Mouse (Mus musculus) thymus, adult 2 months (tissue): ENCODE measurements around the gene Rhox7a. TPM values are rescaled to one million over a fixed set of nuclear protein-coding genes. Genes with fewer than 3 reads are reported as not detected.
"Not testable (repeated sequence)": the region's sequence is repeated elsewhere in the genome, so short reads cannot be mapped to it uniquely, and the experiment has no call there.

ENCODE experiments used
- DNase-seq: peaks from one replicate; pipeline ENCODE4 v3.0.0; 2021
- H3K27ac ChIP-seq: fragments of 200-500 bp; 2 replicates; pipeline ENCODE4 v1.5.1; 2012; ENCODE audit warnings: low read length, control low read depth; ENCODE audit not compliant: control insufficient read depth, insufficient read depth
- H3K27me3 ChIP-seq: fragments of 200-500 bp; 2 replicates; pipeline ENCODE4 v1.6.1; 2012; ENCODE audit warnings: mild to moderate bottlenecking, low read length, moderate library complexity, mixed read lengths; ENCODE audit not compliant: control insufficient read depth, insufficient read depth
- H3K36me3 ChIP-seq: fragments of 200-500 bp; 2 replicates; pipeline ENCODE4 v1.6.1; 2012; ENCODE audit warnings: mild to moderate bottlenecking, low read length, moderate library complexity; ENCODE audit not compliant: control insufficient read depth, insufficient read depth
- H3K4me1 ChIP-seq: fragments of 200-500 bp; replicated peaks from 2 replicates; pipeline ENCODE4 v1.6.1; 2012; ENCODE audit warnings: low read length; ENCODE audit not compliant: control insufficient read depth, insufficient read depth
- H3K4me3 ChIP-seq: fragments of 200-500 bp; 2 replicates; pipeline ENCODE4 v1.5.1; 2012; ENCODE audit warnings: mild to moderate bottlenecking, low read length, control low read depth, moderate library complexity; ENCODE audit not compliant: control insufficient read depth, insufficient read depth
- CTCF ChIP-seq: fragments of 200-500 bp; IDR thresholded peaks from 2 replicates; pipeline ENCODE4 v1.5.1; 2012; ENCODE audit warnings: mild to moderate bottlenecking, control low read depth, low read length, moderate library complexity, borderline replicate concordance; ENCODE audit not compliant: control insufficient read depth, poor library complexity, insufficient read depth; ENCODE audit errors: extremely low read depth
- POLR2A ChIP-seq: fragments of 200-500 bp; IDR thresholded peaks from 2 replicates; pipeline ENCODE4 v1.6.1; 2012; ENCODE audit warnings: mild to moderate bottlenecking, low read length, control low read depth, moderate library complexity; ENCODE audit not compliant: control insufficient read depth, poor library complexity, insufficient read depth; ENCODE audit errors: extremely low read depth
- WGBS: fragments of 180-500 bp; shearing (Covaris S2); methylation state at CpG from one replicate; pipeline ENCODE4 v1.1.7; 2018; 5-methylcytosine and 5-hydroxymethylcytosine counted together
- polyA plus RNA-seq: library from polyadenylated mRNA; depleted of rRNA; stranded (reverse); fragments of >200 nt; gene quantifications from 2 replicates; pipeline ENCODE4 v1.2.3, GENCODE M21; 2012; rRNA removed

Rhox7a gene
- polyA plus RNA-seq = not detected in 2 replicates

DNA sequence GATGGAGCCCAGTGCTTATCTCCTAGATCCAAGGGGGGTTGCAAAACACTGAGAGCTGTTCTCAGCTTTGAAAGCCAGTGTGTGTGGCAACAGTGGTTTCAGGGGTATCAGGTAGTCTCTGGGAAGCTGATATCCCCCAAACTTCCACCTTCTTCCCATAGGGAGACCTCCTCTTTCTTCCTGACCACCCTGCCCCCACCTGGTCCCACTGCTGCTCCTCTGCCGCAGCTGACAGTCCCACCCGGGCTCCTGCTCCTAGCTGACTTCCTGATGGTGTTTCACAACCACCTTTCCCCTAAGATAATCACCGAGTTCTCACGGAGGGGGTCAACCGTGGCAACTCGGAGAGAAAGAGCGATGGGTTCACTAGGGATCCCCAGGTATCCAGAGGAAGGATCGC is at the start of gene Rhox7a:
Rhox7a (plus strand) TSS at position 301 of the 400 bp plus-strand sequence.
- not testable (repeated sequence) for H3K36me3 ChIP-seq, H3K27me3 ChIP-seq, H3K4me3 ChIP-seq, DNase-seq, H3K4me1 ChIP-seq, H3K27ac ChIP-seq
- 75% methylated on average over 8 of the region's 8 CpGs for WGBS

DNA sequence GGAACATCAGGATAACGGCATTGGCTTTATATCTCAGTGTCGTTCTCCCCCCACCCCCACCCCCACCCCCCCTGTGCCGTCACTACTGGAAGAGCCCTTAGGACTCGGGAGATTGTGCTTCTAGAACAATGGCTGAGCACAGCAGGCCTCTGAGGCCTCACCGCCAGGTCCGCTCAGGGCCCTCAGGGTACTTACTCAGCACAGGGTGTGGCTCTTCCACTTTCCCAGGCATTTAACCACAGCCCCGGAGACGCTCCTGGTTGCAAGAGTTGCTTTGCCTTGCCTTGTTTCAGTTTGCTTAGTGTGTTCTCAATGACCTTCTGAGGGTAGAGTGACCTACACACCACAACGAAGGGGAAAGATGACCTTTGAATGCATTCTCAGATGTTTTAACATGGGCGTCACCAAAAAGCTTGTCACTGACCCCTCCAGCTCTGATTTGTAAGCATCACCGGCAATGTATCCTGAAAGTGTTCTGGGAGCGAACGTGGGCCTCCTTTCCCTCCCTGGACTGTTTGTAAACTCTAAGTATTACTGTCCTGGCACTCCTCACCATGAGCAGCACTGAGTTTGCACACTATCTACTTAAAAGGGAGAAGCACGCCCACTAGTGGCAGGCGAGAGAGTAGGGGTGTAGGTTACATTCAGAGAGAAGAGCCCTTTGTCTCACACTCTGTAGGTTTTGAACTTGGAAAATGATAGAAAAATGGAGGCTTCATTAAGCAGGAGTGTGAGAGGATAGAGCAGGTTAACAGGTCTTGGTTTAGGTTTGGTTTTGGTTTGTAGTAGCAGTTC is 24.0 kb upstream of the Rhox7a start:
- no peaks in the 10 kb centered on the region for H3K27me3 ChIP-seq
- WGBS = 80% methylated on average over 15 of the region's 15 CpGs
- no peak for DNase-seq
- TF ChIP-seq CTCF (no peak), POLR2A (no peak)
- H3K36me3 ChIP-seq = no peaks in the 10 kb centered on the region
- no peak overlapping the region for H3K27ac ChIP-seq
- no peaks in the 10 kb centered on the region for H3K4me1 ChIP-seq
- no peak overlapping the region for H3K4me3 ChIP-seq

DNA sequence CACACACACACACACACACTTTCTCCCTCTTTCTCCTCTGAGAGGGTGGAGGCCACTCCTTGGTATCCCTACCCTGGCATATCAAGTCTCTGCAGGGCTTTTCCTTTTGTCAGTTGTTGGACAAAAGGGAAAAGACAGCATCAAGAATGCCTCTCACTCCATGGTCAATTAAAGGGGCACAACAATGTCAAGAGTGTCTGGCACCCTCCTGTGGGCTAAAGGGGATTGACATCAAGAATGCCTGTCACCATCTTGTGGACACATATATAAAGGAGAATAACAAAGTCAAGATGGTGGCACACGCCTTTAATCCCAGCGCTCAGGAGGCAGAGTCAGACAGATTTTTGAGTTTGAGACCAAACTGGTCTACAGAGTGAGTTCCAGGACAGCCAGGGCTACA is 22.1 kb upstream of the Rhox7a start:
- Histone ChIP-seq H3K4me1 (no peaks in the 10 kb centered on the region), H3K27ac (no peak overlapping the region), H3K36me3 (no peaks in the 10 kb centered on the region), H3K4me3 (no peak overlapping the region), H3K27me3 (no peaks in the 10 kb centered on the region)
- no peak for TF ChIP-seq CTCF
- TF ChIP-seq POLR2A = no peak
- DNase-seq = no peak
- WGBS = 93% methylated on average over 2 of the region's 2 CpGs

DNA sequence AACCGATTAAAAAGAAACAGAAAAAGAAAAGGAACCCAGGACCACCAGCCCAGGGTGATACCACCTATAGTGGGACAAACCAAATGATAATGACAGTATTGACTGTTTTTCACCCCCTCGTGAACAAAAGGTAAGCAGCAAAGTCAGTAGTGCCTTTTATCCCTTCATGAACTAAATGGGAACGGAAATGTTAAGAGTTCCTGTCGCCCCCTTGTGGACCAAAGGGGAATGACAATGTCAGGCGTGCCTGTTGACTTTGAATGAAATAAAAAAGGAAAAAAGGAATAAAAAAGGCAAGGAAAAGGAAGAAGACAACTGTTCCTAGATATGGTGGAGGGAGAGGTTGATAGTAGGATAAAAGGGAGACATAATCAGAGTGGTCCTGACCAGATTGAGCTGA is 20.3 kb upstream of the Rhox7a start:
- no peak overlapping the region for H3K27ac ChIP-seq
- H3K4me3 ChIP-seq = no peak overlapping the region
- H3K36me3 ChIP-seq = no peaks in the 10 kb centered on the region
- H3K27me3 ChIP-seq = no peaks in the 10 kb centered on the region
- no peaks in the 10 kb centered on the region for H3K4me1 ChIP-seq
- TF ChIP-seq CTCF = no peak
- no peak for TF ChIP-seq POLR2A
- no peak for DNase-seq
- WGBS = 23% methylated on average over 5 of the region's 5 CpGs

GRCm38 (mm10) chrX:37815665-37816064 is 15.8 kb upstream of the Rhox7a start:
- H3K27me3 ChIP-seq = no peaks in the 10 kb centered on the region
- H3K27ac ChIP-seq = no peak overlapping the region
- no peak overlapping the region for H3K4me3 ChIP-seq
- H3K36me3 ChIP-seq = no peaks in the 10 kb centered on the region
- H3K4me1 ChIP-seq = no peaks in the 10 kb centered on the region
- WGBS = 70% methylated on average over 10 of the region's 10 CpGs
- DNase-seq = no peak
- no peak for TF ChIP-seq POLR2A
- TF ChIP-seq CTCF = no peak

- not testable (repeated sequence) for H3K4me1 ChIP-seq, DNase-seq, H3K27me3 ChIP-seq, H3K4me3 ChIP-seq, H3K27ac ChIP-seq, H3K36me3 ChIP-seq
- WGBS = 88% methylated on average over 4 of the region's 12 CpGs
Observed at GRCm38 (mm10) chrX:37826610-37827009, 4.9 kb upstream of the Rhox7a start, which contains the start of gene Rhox6. Rhox6 (plus strand) TSS chrX:37826910.

GRCm38 (mm10) chrX:37871641-37872040 is 40.2 kb downstream of the Rhox7a start:
- Histone ChIP-seq H3K36me3 (no peaks in the 10 kb centered on the region), H3K27ac (no peak overlapping the region), H3K27me3 (no peaks in the 10 kb centered on the region), H3K4me3 (no peak overlapping the region), H3K4me1 (no peaks in the 10 kb centered on the region)
- no peak for TF ChIP-seq POLR2A
- no peak for TF ChIP-seq CTCF
- 94% methylated on average over 2 of the region's 2 CpGs for WGBS
- no peak for DNase-seq
